Mouse (Mus musculus): Measurements from ENCODE around the gene Crbn.

DNA sequence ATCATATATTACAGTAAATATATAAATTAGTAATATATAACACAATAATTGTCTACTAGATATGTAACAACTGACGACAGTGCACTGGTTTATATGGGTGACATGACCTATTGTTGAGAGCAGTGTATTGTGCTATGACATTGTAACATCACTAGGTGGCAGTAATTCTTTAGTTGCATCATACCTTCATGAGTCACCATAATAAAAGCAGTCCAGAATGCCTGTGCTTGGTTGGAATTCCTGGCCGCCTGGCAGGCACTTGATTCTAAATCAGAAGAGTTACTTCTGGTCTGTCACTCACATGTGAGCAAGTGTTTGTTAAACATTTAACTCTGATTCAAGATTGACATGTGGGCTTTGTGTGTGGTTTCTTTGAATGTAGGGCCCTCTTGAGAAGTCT lies 5.0 kb upstream of the Crbn start:
- TF ChIP-seq POLR2A (IDR thresholded peaks at IDR 0.05; ENCODE audit: low read depth, low read length) (no peak), CTCF (conservative IDR thresholded peaks at IDR 0.05; ENCODE audit: insufficient read depth, insufficient read length, low read depth, low read length) (peak; percentile 47)

All from kidney, adult 2 months (tissue).